Mouse (Mus musculus): ENCODE measurements at regions not wholly inside any gene's neighbourhood (a gene's known extent, or its start where the extent isn't known, plus 50 kb on each side); places are given as distances from the start of the nearest gene placed in this dataset.
"Not testable (repeated sequence)": the region's sequence is repeated elsewhere in the genome, so short reads cannot be mapped to it uniquely, and the experiment has no call there.

DNA sequence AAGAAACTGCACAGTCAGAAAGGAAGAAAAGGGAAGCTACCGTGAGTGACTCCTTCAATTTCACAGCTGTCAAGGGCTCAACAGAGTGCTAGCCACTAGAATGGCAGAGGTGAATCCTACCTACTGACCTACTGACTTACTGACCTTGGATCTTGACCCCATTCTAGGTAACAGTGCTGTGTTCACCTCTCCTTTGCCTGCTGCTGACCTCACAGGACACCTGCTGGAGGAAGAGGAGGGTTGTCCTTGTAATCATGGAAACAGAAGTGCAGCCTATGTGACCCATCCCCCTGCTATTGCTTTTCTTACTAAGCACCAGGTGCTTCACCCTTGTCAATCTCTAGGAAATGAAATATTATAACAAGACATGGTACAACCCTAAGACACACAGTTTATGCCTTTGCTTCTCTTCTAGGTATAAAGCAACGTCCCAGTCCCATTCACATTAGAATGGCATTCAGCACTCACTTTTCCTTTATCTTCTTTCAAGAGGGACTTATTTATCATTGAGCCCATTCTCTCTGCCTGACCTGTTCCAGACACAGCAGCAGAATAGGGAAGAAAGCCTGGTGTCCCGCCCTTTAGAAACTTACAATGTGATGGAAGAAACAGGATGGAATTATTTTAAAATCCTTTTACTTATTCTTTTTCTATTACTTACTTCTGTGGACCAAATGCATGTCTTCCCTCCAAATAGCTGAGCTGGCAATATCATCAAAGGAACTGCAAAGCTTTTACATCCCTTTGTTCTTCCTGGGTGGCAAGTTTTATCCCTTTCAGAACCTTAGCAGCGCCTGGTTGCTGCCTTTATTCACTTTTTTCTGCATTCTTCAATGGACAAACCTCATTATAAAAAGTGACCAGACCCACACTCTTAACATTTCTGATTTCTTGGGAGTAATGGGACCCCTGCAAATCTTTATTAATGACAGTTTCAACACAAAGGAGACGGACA, 176.5 kb downstream of the Alg10b start:
- Histone ChIP-seq H3K36me3 (no peaks in the 10 kb centered on the region), H3K27ac (no peak overlapping the region), H3K4me3 (replicated peaks) (no peak overlapping the region), H3K9me3 (replicated peaks) (no peaks in the 10 kb centered on the region), H3K4me2 (no peak overlapping the region), H3K4me1 (replicated peaks) (no peaks in the 10 kb centered on the region), H3K9ac (no peak overlapping the region), H3K27me3 (no peaks in the 10 kb centered on the region)
- no peak for DNase-seq
- no peak for ATAC-seq (ENCODE audit: low read depth)
- WGBS (ENCODE audit: insufficient replicate concordance), result 38% methylated on average over 5 of the region's 5 CpGs

DNA sequence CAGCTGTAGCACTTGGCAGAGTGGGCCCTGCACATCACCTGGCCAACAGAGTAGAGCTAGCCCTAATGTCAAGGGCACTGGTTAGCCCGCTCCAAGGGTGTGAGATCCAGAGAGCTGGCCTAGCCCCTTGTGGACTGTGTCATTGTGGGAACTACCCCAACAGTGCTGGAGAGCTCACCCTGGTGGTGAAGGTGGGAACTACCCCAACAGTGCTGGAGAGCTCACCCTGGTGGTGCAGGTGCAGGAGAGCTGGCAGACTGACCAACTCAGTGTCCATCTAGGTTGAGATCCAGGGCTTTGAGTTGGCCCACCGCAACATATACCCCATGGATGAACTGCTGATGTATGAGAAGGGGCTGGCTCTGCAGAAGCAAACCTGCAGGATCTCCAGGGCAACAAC, 196.7 kb downstream of the Alg10b start:
- no peak for DNase-seq
- Histone ChIP-seq H3K4me2 (no peak overlapping the region), H3K27ac (no peak overlapping the region), H3K27me3 (no peaks in the 10 kb centered on the region), H3K36me3 (no peaks in the 10 kb centered on the region), H3K9me3 (replicated peaks) (no peaks in the 10 kb centered on the region), H3K4me3 (replicated peaks) (no peak overlapping the region), H3K9ac (no peak overlapping the region), H3K4me1 (replicated peaks) (no peaks in the 10 kb centered on the region)
- 74% methylated on average over 2 of the region's 2 CpGs for WGBS (ENCODE audit: insufficient replicate concordance)
- ATAC-seq (ENCODE audit: low read depth), result no peak

DNA sequence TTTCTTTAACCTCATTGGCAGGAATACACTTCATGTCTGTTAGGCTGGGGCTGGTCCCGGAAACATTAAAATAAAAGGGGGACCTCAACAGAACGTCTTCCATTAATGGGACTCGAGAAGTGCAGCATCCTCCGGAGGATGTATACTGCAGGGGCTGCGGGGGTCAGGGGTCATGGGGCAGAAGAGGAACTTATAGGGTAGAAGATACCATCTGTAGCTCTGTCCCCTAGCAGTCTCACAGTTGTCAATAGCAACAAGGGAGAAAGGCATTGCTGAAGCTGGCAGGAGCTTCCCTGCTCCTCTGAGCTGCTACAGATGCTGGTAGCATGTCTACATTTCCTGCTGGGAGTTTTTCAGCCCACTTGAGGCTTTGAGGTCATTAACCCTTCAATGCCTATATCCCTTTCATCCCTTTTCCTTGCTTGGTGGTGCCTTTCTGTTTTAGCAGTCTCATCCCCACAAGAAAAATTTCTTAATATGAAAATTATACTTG, 198.1 kb downstream of the Alg10b start:
- 39% methylated on average over 5 of the region's 5 CpGs for WGBS (ENCODE audit: insufficient replicate concordance)
- H3K27me3 ChIP-seq, result no peaks in the 10 kb centered on the region
- H3K4me3 ChIP-seq (replicated peaks), result no peak overlapping the region
- no peak overlapping the region for H3K9ac ChIP-seq
- H3K36me3 ChIP-seq, result no peaks in the 10 kb centered on the region
- no peaks in the 10 kb centered on the region for H3K9me3 ChIP-seq (replicated peaks)
- no peaks in the 10 kb centered on the region for H3K4me1 ChIP-seq (replicated peaks)
- H3K27ac ChIP-seq, result no peak overlapping the region
- no peak for DNase-seq
- H3K4me2 ChIP-seq, result no peak overlapping the region
- ATAC-seq (ENCODE audit: low read depth), result no peak

DNA sequence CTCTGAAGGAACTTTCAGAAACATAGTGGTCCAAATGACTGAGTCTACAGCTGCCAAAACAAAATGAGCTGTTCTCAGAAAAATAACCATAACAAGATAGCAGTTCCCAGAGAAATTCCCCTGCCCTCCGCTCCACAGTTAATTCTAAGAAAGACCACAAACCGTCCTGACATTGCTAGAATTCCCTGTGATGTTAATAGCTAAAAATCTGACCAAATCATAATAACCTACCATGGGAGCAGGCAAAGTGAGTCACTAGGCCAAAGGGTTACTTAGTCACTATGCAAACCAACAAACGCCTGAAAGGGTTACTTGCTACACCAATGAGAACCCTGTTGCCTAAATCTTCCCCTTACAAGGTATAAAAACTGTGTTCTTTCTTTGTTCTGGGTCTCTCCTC, 206.9 kb downstream of the Alg10b start:
- H3K4me2 ChIP-seq; H3K9me3 ChIP-seq (replicated peaks); H3K27me3 ChIP-seq; ATAC-seq (ENCODE audit: low read depth); H3K4me3 ChIP-seq (replicated peaks); DNase-seq; H3K27ac ChIP-seq; H3K4me1 ChIP-seq (replicated peaks); H3K36me3 ChIP-seq; H3K9ac ChIP-seq: not testable (repeated sequence)
- WGBS (ENCODE audit: insufficient replicate concordance), result 69% methylated on average over 3 of the region's 3 CpGs

DNA sequence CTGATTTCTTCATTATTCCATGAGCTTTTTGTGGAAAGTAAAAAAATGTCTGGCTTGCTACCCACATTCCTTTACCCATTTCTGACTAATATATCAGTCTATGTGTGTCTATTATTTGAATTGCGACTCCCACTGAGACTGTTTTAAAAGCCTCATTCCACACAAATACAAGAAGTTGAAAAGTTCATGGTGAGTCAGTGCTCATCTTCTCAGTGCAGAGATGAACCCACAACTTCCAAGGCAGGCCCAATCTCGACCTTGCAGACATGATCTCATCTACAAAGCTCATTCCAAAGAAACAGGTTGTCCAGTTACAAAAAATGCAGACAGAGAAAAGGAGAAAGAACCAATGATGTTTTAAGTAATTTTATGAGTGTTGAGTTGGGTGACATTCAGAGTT, 208.0 kb downstream of the Alg10b start:
- H3K27me3 ChIP-seq, result no peaks in the 10 kb centered on the region
- no peak overlapping the region for H3K4me2 ChIP-seq
- WGBS (ENCODE audit: insufficient replicate concordance), result 42% methylated on average over 2 of the region's 2 CpGs
- H3K27ac ChIP-seq, result no peak overlapping the region
- no peaks in the 10 kb centered on the region for H3K4me1 ChIP-seq (replicated peaks)
- no peak for ATAC-seq (ENCODE audit: low read depth)
- H3K36me3 ChIP-seq, result no peaks in the 10 kb centered on the region
- no peaks in the 10 kb centered on the region for H3K9me3 ChIP-seq (replicated peaks)
- no peak for DNase-seq
- H3K9ac ChIP-seq, result no peak overlapping the region
- no peak overlapping the region for H3K4me3 ChIP-seq (replicated peaks)

DNA sequence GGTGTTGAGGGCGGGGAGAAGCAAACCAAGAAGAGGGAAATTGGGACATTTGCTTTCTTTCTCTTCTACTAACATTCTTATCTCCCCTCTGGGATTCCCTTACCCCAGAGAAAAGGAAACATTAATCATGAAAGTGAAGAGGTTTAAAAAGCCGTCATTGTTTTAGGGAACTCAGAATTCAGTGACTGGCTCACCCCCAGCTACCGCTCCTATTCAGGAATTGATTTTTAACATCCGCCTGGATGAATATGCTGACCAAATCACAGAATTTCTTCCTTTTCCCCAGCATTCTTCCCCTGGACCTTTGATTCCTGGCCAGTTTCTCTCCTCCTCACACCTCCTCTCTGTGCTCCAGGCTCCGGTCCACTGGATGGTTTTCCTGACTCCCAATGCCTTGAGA, 211.2 kb downstream of the Alg10b start:
- no peak overlapping the region for H3K4me2 ChIP-seq
- ATAC-seq (ENCODE audit: low read depth), result no peak
- H3K27ac ChIP-seq, result no peak overlapping the region
- no peaks in the 10 kb centered on the region for H3K27me3 ChIP-seq
- no peak overlapping the region for H3K4me3 ChIP-seq (replicated peaks)
- no peaks in the 10 kb centered on the region for H3K4me1 ChIP-seq (replicated peaks)
- H3K9me3 ChIP-seq (replicated peaks), result no peaks in the 10 kb centered on the region
- no peak overlapping the region for H3K9ac ChIP-seq
- H3K36me3 ChIP-seq, result no peaks in the 10 kb centered on the region
- no peak for DNase-seq
- 37% methylated on average over 5 of the region's 5 CpGs for WGBS (ENCODE audit: insufficient replicate concordance)
